Mouse (Mus musculus) B cell, adult (primary cell): ENCODE measurements around the gene Ocrl. TPM values are rescaled to one million over a fixed set of nuclear protein-coding genes. Genes with fewer than 3 reads are reported as not detected.

ENCODE experiments used
- total RNA-seq: library from RNA; stranded (reverse); gene quantifications from 4 replicates; pipeline ENCODE4 v1.2.4, GENCODE M21; 2023; ENCODE audit not compliant: inconsistent age

Ocrl gene
- total RNA-seq: 9.2 to 11.6 TPM (median 9.5 TPM) in 4 replicates

DNA sequence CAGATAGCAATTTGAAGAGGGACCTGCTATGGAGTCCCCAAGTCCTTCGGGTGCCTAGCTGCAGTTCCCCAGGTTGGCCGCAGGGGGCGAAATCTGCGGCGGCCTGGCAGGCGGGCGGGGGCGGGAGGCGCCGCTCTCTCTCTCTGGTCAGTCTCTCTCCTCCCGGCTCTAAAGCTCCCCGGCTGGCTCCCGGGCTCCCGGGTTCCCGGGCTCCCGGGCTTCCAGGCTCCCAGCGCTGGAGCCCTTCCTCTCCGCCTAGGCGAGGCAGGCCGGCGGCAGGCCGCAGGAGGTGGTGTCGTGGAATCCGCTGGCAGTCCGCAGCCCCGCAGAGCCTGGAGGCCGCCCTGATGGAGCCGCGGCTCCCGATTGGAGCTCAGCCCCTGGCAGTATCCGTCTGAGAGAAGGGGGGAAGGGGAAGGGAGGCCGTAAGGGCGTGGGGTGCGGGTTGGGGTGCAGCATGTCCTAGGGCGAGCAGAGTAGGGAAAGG, at the start of gene Ocrl:
Ocrl (plus strand) TSS at position 82 of the 487 bp plus-strand sequence.

DNA sequence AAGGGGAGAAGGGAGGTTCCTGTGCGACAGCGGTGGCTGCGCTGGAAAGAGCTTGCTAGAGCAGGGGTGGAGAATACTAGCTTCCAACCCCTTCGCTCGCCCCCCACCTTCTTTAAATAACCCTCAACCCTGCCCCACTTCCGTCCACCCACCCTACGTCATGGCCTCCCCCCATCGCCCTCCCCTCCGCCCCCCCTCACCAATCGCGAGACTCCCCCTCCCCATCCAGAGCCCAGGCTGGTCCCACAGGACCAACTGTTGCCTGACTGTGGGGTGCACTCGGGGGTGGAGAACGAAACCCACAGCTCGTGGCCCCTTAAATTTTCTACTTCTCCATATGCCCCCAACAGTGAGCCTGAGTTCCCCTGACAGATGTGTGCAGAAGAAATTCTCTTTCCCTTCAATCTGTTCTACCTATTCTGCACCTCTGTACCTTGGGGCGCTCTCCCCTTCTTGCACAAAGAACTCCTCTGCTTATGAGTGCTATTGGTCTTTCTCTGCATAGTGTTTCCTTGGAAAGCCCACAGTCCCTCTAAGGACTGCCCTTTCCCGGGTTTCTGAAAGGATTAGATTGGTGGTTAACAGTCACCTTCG, 19.7 kb upstream of the Ocrl start, which contains the start of gene Smarca1:
Smarca1 (minus strand) TSS at position 544 of the 594 bp plus-strand sequence.

Other genes starting within 250 kb of the Ocrl start
- not detected in 4 replicates for gene Smarca1, start 19.4 kb upstream of the Ocrl start, total RNA-seq
- gene Apln, start 122.5 kb downstream of the Ocrl start, total RNA-seq: not detected in 4 replicates
- 0.19 TPM in 1 of 4 replicates, not detected in the others for gene Xpnpep2, start 196.3 kb downstream of the Ocrl start, total RNA-seq
- 192 to 211 TPM (median 201 TPM) in 4 replicates for gene Sash3, start 234.0 kb downstream of the Ocrl start, total RNA-seq